In genomic region chr17:85949919-85950505, GRCm38 (mm10) we compare ENCODE assay signal across 13 mouse cellular contexts.
DNase-seq lines count a peak whose midpoint lies in the region; ATAC-seq lines count a peak whose summit lies in the region.
"Had no signal": no experiment of that assay in that cellular context is flagged by ENCODE, and none has a peak within 500 bp of the region (broad histone marks: within the 10 kb centered on the region; RNA-seq: fewer than 3 reads in every experiment).

No protein-coding gene starts in this region.

- intact Hi-C loops in gastrocnemius, postnatal 36 days (cut with DNase I), result no loop called here

- H3K4me3 ChIP-seq in embryonic facial prominence, embryonic 10.5 days, result no peak overlapping the region
- no peak overlapping the region for H3K4me3 ChIP-seq in hindbrain, embryonic 11.5 days (ENCODE audit: low read depth, low read length)
- no peak overlapping the region for H3K4me3 ChIP-seq in midbrain, embryonic 14.5 days (replicated peaks; ENCODE audit: low read depth, low read length)
- H3K4me3 ChIP-seq: heart, embryonic 15.5 days; liver, embryonic 12.5 days had no signal

- WGBS in embryonic facial prominence, embryonic 10.5 days, result 56% methylated on average over 14 of the region's 14 CpGs
- 26% methylated on average over 14 of the region's 14 CpGs for WGBS in hindbrain, embryonic 11.5 days
- 18% methylated on average over 14 of the region's 14 CpGs for WGBS in midbrain, embryonic 14.5 days

- H3K9me3 ChIP-seq in embryonic facial prominence, embryonic 10.5 days, result no peaks in the 10 kb centered on the region
- no peaks in the 10 kb centered on the region for H3K9me3 ChIP-seq in hindbrain, embryonic 11.5 days (ENCODE audit: control insufficient read depth, low read length)
- no peaks in the 10 kb centered on the region for H3K9me3 ChIP-seq in midbrain, embryonic 14.5 days (ENCODE audit: control insufficient read depth, low read length)
- H3K9me3 ChIP-seq: heart, embryonic 15.5 days; liver, embryonic 12.5 days had no signal

- no peaks in the 10 kb centered on the region for H3K36me3 ChIP-seq in embryonic facial prominence, embryonic 10.5 days (replicated peaks)
- no peaks in the 10 kb centered on the region for H3K36me3 ChIP-seq in hindbrain, embryonic 11.5 days (ENCODE audit: control insufficient read depth, insufficient read depth, low read length)
- no peaks in the 10 kb centered on the region for H3K36me3 ChIP-seq in midbrain, embryonic 14.5 days (ENCODE audit: control insufficient read depth, insufficient read depth, low read length)
- H3K36me3 ChIP-seq: heart, embryonic 15.5 days; liver, embryonic 12.5 days had no signal

- H3K4me1 ChIP-seq in embryonic facial prominence, embryonic 10.5 days, result peaks cover 12% of the 10 kb centered on the region
- no peaks in the 10 kb centered on the region for H3K4me1 ChIP-seq in hindbrain, embryonic 11.5 days (replicated peaks; ENCODE audit: control insufficient read depth, insufficient read depth, low read length)
- H3K4me1 ChIP-seq in midbrain, embryonic 14.5 days (ENCODE audit: control insufficient read depth, insufficient read depth, low read length), result peaks cover 9% of the 10 kb centered on the region; the same call in 1 of the 2 replicates
- H3K4me1 ChIP-seq: liver, embryonic 12.5 days had no signal

- no peak overlapping the region for H3K9ac ChIP-seq in hindbrain, embryonic 11.5 days (ENCODE audit: low read depth, low read length)
- H3K9ac ChIP-seq in midbrain, embryonic 14.5 days (replicated peaks; ENCODE audit: low read length), result no peak overlapping the region
- H3K9ac ChIP-seq: heart, embryonic 15.5 days; liver, embryonic 12.5 days had no signal

- ATAC-seq in hindbrain, embryonic 11.5 days (ENCODE audit: low FRiP score), result peak; percentile 89
- ATAC-seq in midbrain, embryonic 14.5 days (ENCODE audit: low FRiP score, low TSS enrichment), result peak; percentile 55; the same call in 1 of the 2 replicates
- ATAC-seq: liver, embryonic 12.5 days had no signal

- DNase-seq in kidney, postnatal 14 days, result peak; percentile 24
- DNase-seq in kidney, adult 8-10 months, result no peak
- DNase-seq in embryonic facial prominence, embryonic 10.5 days (ENCODE audit: low spot score), result peak; percentile 41
- DNase-seq in hindbrain, embryonic 11.5 days (ENCODE audit: low spot score), result peak; percentile 75
- peak; percentile 75 for DNase-seq in midbrain, embryonic 14.5 days
- DNase-seq in urinary bladder, adult 2 months (ENCODE audit: low spot score), result no peak
- DNase-seq in adrenal gland, postnatal 36 days, result no peak
- no peak for DNase-seq in gastrocnemius, postnatal 36 days
- DNase-seq: cerebellum, adult 11 months; spleen, adult 18-20 months had no signal

- no peak overlapping the region for H3K4me2 ChIP-seq in hindbrain, embryonic 11.5 days (replicated peaks; ENCODE audit: low read depth, low read length)
- peak overlapping the region; percentile 21; the same call in 1 of the 2 replicates for H3K4me2 ChIP-seq in midbrain, embryonic 14.5 days (ENCODE audit: low read length)
- H3K4me2 ChIP-seq: heart, embryonic 15.5 days; liver, embryonic 12.5 days had no signal

- H3K27ac ChIP-seq in embryonic facial prominence, embryonic 10.5 days (replicated peaks), result no peak overlapping the region; the same call in 1 of the 2 replicates
- no peak overlapping the region; the same call in 1 of the 2 replicates for H3K27ac ChIP-seq in hindbrain, embryonic 11.5 days (ENCODE audit: low read depth, low read length)
- no peak overlapping the region; the same call in 1 of the 2 replicates for H3K27ac ChIP-seq in midbrain, embryonic 14.5 days (replicated peaks; ENCODE audit: low read depth, low read length)
- H3K27ac ChIP-seq: heart, embryonic 15.5 days; liver, embryonic 12.5 days had no signal

- H3K27me3 ChIP-seq in embryonic facial prominence, embryonic 10.5 days (replicated peaks; ENCODE audit: low read depth, poor library complexity, severe bottlenecking), result peaks cover 15% of the 10 kb centered on the region
- no peaks in the 10 kb centered on the region for H3K27me3 ChIP-seq in hindbrain, embryonic 11.5 days (ENCODE audit: control insufficient read depth, insufficient read depth, low read length)
- 0 out of 2 replicates have a peak, but pooled peaks cover 4% of the 10 kb centered on the region for H3K27me3 ChIP-seq in midbrain, embryonic 14.5 days (ENCODE audit: control insufficient read depth, insufficient read depth, low read length)
- H3K27me3 ChIP-seq: CH12.LX had no signal

Comparison
In these comparisons a context has a peak if more than half of its experiments do, and no peak if none do; other contexts are left out.
1. DNase-seq: peak in kidney, postnatal 14 days (single experiment), embryonic facial prominence, embryonic 10.5 days (single experiment), hindbrain, embryonic 11.5 days (single experiment) and midbrain, embryonic 14.5 days (single experiment); none in kidney, adult 8-10 months (0 of 2), urinary bladder, adult 2 months (single experiment), adrenal gland, postnatal 36 days (0 of 2) and gastrocnemius, postnatal 36 days (0 of 2).